Mouse (Mus musculus) forebrain, embryonic 10.5 days (tissue): ENCODE data around the gene Gm17387. TPM values are rescaled to one million over a fixed set of nuclear protein-coding genes. Genes with fewer than 3 reads are reported as not detected.
A peak's percentile ranks its signal among the peaks of the same experiment; 100 is the strongest.
"Not testable (repeated sequence)": the region's sequence is repeated elsewhere in the genome, so short reads cannot be mapped to it uniquely, and the experiment has no call there.

Experiments
- DNase-seq: peaks from one replicate; pipeline ENCODE4 v3.0.0-alpha.2; 2017; ENCODE audit warnings: low spot score; ENCODE audit errors: extremely low spot score
- H3K27ac ChIP-seq: fragments of 300-500 bp; sonication (generic); 2 replicates; pipeline ENCODE4 v1.5.1; 2016; ENCODE audit warnings: mild to moderate bottlenecking
- H3K27me3 ChIP-seq: fragments of 300-500 bp; sonication (generic); 2 replicates; pipeline ENCODE4 v1.6.1; 2016; ENCODE audit warnings: mild to moderate bottlenecking; ENCODE audit not compliant: poor library complexity, severe bottlenecking
- H3K36me3 ChIP-seq: fragments of 300-500 bp; sonication (generic); replicated peaks from 2 replicates; pipeline ENCODE4 v1.6.1; 2016; ENCODE audit warnings: mild to moderate bottlenecking, moderate library complexity
- H3K4me1 ChIP-seq: fragments of 300-500 bp; sonication (generic); 2 replicates; pipeline ENCODE4 v1.6.1; 2016
- H3K4me3 ChIP-seq: fragments of 300-500 bp; sonication (generic); 2 replicates; pipeline ENCODE4 v1.5.1; 2016; ENCODE audit warnings: mild to moderate bottlenecking, moderate library complexity
- H3K9me3 ChIP-seq: fragments of 300-500 bp; sonication (generic); 2 replicates; pipeline ENCODE4 v1.6.1; 2016; ENCODE audit warnings: mild to moderate bottlenecking, moderate library complexity
- WGBS: fragments of 180-500 bp; shearing (Covaris S2); methylation state at CpG from one replicate; pipeline ENCODE4 v1.1.7; 2016; 5-methylcytosine and 5-hydroxymethylcytosine counted together
- polyA plus RNA-seq: library from polyadenylated mRNA; unstranded; fragments of >200 nt; fragmentation: Nextera tagmentation; extraction: Ambion mirVana; gene quantifications from 2 replicates; pipeline ENCODE4 v1.2.1, GENCODE M21; 2016

Gene Gm17387
- polyA plus RNA-seq, 1 experiment from 2014 or later, result not detected

DNA sequence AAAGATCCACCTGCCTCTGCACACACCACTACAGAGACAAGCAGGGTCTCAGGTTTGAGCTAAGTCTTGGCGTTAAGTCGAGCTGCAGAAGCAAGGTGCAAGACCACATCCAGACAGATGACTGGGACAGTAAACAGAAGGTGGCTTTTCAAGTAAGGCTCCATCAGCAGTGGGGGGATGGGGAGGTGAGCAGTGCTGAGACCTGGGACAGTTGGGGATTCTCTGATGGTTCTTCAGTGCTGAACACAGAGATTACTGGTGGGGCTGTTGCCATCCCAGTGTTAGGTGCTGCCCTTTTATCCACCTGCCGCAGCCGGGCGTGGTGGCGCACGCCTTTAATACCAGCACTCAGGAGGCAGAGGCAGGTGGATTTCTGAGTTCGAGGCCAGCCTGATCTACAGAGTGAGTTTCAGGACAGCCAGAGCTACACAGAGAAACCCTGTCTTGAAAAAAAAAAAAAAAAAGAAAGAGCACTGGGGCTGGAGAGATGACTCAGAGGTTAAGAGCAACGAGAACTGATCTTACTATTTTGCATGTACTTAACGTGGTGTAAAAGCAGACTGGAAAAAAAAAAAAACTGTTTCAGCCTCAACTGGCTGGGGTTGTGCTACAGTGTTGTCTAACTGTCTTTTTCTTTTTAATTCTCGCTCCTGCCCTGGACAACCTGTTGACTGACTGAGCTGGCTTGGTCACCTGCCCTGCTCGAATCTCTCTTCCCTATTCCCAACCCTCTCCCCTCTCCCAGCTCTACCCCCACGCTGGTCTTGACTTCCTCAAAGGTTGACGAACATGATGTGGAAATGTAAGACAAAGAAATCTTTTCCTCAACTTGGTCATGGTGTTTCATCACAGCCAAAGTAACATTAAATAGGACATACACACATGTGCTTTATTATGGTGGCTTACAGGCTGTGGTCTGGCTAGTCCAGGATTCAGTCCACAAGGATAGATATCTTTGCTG, 7.2 kb upstream of the Gm17387 start:
- Histone ChIP-seq H3K27me3 (no peaks in the 10 kb centered on the region), H3K27ac (no peak overlapping the region), H3K4me1 (peaks cover 23% of the 10 kb centered on the region), H3K36me3 (no peaks in the 10 kb centered on the region), H3K4me3 (no peak overlapping the region), H3K9me3 (no peaks in the 10 kb centered on the region)
- DNase-seq, result no peak
- WGBS, result 88% methylated on average over 14 of the region's 14 CpGs

- Histone ChIP-seq H3K36me3 (no peaks in the 10 kb centered on the region), H3K27me3 (no peaks in the 10 kb centered on the region), H3K4me3 (peak overlapping the region; percentile 22; the same call in 1 of the 2 replicates), H3K27ac (peak overlapping the region; percentile 86), H3K9me3 (no peaks in the 10 kb centered on the region), H3K4me1 (peaks cover 27% of the 10 kb centered on the region)
- 20% methylated on average over 6 of the region's 6 CpGs for WGBS
- DNase-seq, result peak; percentile 68
These were observed 3.8 kb upstream of the Gm17387 start for GRCm38 (mm10) chr7:141024865-141025838.

DNA sequence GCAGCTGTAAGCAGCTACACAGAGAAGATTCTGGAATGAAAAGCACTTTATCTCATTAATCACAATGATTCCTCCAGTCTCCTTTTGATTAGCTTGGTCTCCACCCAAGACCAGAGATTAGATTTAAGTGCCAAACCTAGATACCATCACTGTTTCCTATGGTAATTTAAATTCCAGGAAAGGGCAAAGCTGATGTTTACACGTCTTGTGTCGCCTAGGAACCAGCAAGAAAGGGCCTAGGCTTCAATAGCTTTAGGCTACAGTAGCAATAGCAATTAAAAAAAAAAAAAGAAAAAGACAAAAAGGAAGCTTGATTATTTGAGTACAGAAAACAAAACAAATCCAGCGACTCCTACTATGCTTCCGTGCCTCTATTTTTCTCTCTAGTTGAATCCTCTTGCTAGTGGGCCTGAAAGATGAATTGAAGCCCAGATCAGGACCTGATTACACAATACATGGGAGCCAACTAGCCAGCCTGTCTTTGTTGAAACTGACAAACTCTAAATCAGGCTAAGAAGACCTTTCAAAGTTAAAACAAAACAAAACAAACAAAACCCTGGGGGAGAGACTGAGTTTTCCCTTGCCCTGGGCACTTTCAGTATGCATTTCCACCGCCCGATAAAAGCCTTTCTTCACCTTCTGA, 2.7 kb upstream of the Gm17387 start:
- no peak overlapping the region for H3K4me3 ChIP-seq
- H3K9me3 ChIP-seq, result no peaks in the 10 kb centered on the region
- peaks cover 34% of the 10 kb centered on the region for H3K4me1 ChIP-seq
- DNase-seq, result no peak
- peak overlapping the region; percentile 86 for H3K27ac ChIP-seq
- WGBS, result 29% methylated on average over 6 of the region's 6 CpGs
- no peaks in the 10 kb centered on the region for H3K27me3 ChIP-seq
- no peaks in the 10 kb centered on the region for H3K36me3 ChIP-seq

DNA sequence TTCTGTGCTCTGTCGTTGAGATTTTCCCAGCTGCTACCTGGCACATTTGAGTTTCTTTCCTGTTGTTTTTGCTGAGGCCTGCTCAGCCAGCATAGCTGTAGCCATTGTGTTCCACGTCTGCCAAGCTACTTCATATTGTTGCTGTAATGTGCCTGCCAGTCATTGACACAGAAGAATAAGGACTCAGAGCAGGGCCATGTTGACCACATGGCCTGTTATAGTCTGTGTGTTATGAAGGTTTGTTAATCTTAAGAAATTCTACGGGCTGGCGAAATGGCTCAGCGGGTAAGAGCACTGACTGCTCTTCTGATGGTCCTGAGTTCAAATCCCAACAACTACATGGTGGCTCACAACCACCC, 2.2 kb upstream of the Gm17387 start:
- Histone ChIP-seq H3K4me1 (peaks cover 34% of the 10 kb centered on the region), H3K36me3 (no peaks in the 10 kb centered on the region), H3K27ac (peak overlapping the region; percentile 86), H3K4me3 (no peak overlapping the region), H3K9me3 (no peaks in the 10 kb centered on the region), H3K27me3 (no peaks in the 10 kb centered on the region)
- no peak for DNase-seq
- WGBS, result 55% methylated on average over 5 of the region's 5 CpGs

GRCm38 (mm10) chr7:141030390-141030789, 1.5 kb downstream of the Gm17387 start:
- Histone ChIP-seq H3K9me3 (no peaks in the 10 kb centered on the region), H3K4me3 (no peak overlapping the region), H3K4me1 (peaks cover 28% of the 10 kb centered on the region), H3K27me3 (no peaks in the 10 kb centered on the region), H3K27ac (no peak overlapping the region), H3K36me3 (no peaks in the 10 kb centered on the region)
- WGBS, result 45% methylated on average over 3 of the region's 3 CpGs
- DNase-seq, result no peak

DNA sequence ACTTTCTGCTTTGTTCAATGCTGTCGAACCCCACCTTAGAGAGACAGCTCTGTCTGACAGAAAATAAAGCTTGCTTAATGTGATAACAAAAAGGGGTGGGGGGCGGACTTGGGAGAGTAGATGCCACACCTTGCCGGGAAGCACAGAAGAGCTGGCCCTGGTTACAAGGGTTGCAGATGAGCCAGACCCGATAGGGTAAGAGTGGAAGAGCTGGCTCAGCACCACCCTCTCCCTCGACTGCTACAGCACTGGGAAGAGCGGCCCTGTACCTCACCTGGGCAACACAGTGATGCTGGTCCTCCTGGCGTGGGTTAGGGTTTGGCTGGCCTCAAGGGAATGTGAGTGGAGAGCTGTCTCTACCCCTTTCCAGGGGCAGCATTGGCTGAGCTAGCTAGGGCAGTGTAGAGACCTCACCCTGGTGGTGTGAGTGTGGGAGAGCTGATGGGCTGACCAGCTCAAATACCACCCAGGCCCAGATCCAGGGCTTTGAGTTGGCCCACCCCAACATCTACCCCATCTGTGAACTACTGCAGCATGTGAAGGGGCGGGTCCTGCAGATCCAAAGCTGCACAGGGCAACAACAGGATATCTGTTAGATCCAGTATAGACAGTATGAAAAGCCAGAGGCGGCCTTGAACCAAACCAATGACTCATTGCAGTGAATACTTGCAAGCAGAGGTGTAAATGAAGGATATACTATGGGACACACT, 3.7 kb downstream of the Gm17387 start:
- Histone ChIP-seq H3K4me3 (no peak overlapping the region), H3K9me3 (no peaks in the 10 kb centered on the region), H3K4me1 (peaks cover 10% of the 10 kb centered on the region; the same call in 1 of the 2 replicates), H3K27ac (no peak overlapping the region), H3K27me3 (no peaks in the 10 kb centered on the region), H3K36me3 (no peaks in the 10 kb centered on the region)
- DNase-seq, result no peak
- 80% methylated on average over 9 of the region's 9 CpGs for WGBS

GRCm38 (mm10) chr7:141036624-141037023, 7.7 kb downstream of the Gm17387 start:
- not testable (repeated sequence) for H3K27me3 ChIP-seq
- WGBS, result 90% methylated on average over 1 of the region's 2 CpGs

DNA sequence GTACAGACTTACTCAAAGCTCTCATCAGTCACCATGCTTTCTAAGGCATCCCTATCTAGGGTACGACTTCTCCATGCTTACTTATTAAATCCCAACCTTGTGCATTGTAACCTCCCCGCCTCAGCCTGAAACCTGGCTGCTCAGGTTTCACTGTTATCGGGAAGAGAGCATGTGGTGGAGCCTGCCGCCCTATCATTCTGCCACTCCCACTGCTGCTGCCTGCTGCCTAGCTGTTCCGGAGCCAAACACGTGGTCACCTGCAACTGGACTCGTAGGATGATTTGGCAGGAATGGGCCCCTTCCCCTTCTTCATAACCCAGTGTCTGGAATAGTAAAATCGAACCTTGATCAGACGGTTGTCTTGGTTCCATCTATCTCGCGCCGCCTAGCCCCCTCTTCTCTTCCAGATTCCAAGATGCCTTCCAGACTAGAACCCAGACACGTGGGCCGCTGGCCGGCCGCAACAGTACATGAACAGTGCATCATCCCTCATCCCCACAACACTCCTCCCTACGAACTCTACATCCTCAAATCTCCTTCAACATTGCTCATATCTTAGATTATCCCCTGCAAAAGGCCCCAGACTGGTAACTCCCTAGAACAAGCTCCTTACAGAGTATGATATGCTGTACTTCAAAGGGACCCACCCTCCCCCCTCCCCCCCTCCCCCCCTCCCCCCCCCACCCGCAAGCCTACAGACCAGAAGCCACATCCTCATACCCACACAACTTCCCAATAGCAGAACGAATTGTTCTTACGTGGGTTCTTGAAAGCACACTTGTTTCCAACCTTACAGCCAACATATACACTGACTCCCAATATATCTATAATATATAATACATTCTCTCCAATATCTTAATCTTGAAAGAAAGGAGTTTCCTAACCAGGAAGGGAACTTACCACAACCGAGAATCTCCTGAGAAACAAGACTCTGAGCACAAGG, 9.4 kb downstream of the Gm17387 start:
- H3K9me3 ChIP-seq, result no peaks in the 10 kb centered on the region; the same call in 1 of the 2 replicates
- WGBS, result 84% methylated on average over 20 of the region's 21 CpGs
- H3K27ac ChIP-seq, result no peak overlapping the region
- H3K36me3 ChIP-seq, result no peaks in the 10 kb centered on the region
- H3K4me3 ChIP-seq, result no peak overlapping the region
- DNase-seq, result no peak
- H3K27me3 ChIP-seq, result no peaks in the 10 kb centered on the region
- 0 out of 2 replicates have a peak, but pooled peaks cover 10% of the 10 kb centered on the region for H3K4me1 ChIP-seq

More at GRCm38 (mm10) chr7:141036624-141037023, 7.7 kb downstream of the Gm17387 start:
- not testable (repeated sequence) for H3K4me1 ChIP-seq, H3K9me3 ChIP-seq, H3K36me3 ChIP-seq, H3K27ac ChIP-seq, DNase-seq, H3K4me3 ChIP-seq

- WGBS, result 92% methylated on average over 4 of the region's 4 CpGs
- no peak overlapping the region for H3K27ac ChIP-seq
- no peak for DNase-seq
- no peaks in the 10 kb centered on the region for H3K27me3 ChIP-seq
- H3K36me3 ChIP-seq, result no peaks in the 10 kb centered on the region
- 0 out of 2 replicates have a peak, but pooled peaks cover 8% of the 10 kb centered on the region for H3K4me1 ChIP-seq
- H3K4me3 ChIP-seq, result no peak overlapping the region
- no peaks in the 10 kb centered on the region; the same call in 1 of the 2 replicates for H3K9me3 ChIP-seq
These were observed 10.6 kb downstream of the Gm17387 start for GRCm38 (mm10) chr7:141039386-141040107.

GRCm38 (mm10) chr7:141040867-141041606, 12.1 kb downstream of the Gm17387 start:
- Histone ChIP-seq H3K9me3 (no peaks in the 10 kb centered on the region; the same call in 1 of the 2 replicates), H3K27ac (no peak overlapping the region), H3K4me1 (0 out of 2 replicates have a peak, but pooled peaks cover 8% of the 10 kb centered on the region), H3K36me3 (no peaks in the 10 kb centered on the region), H3K27me3 (no peaks in the 10 kb centered on the region), H3K4me3 (no peak overlapping the region)
- DNase-seq, result no peak
- WGBS, result 54% methylated on average over 6 of the region's 9 CpGs
